Mouse (Mus musculus) left cerebral cortex, adult 9 months (tissue): ENCODE measurements around the gene Mcts2.
"Not testable (repeated sequence)": the region's sequence is repeated elsewhere in the genome, so short reads cannot be mapped to it uniquely, and the experiment has no call there.

Experiments used
- DNase-seq, 2 experiments: peaks; one replicate each; pipeline ENCODE4 v3.0.0; 2022; ENCODE audit warnings: low spot score in 2 of 2

Gene Mcts2

DNA sequence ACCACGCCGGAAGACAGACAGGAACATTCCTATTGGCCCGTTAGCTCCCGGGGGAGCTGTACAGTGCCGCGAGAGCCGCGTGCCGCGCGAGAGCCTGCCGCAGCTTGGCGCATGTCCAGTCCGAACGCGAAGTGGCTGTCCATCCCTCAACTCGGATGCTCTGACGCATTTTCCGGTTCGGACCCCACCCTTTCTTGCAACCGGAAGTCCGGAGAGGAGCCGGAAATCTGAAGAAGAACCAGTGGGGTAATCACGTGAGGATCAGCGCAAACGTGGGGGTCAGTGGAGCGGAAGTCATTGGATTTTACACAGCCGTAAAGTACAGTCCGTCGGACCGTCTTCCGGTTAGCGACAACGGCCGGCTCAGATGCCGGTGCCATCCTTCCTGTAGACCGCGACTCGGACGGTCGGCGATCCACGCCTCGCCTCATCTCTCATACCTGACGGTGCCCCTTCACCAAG lies at the start of gene Mcts2:
Gene Mcts2 (plus strand): TSS at position 230 of the 462 bp plus-strand sequence.
- DNase-seq = peak; percentile 93 to 95

DNA sequence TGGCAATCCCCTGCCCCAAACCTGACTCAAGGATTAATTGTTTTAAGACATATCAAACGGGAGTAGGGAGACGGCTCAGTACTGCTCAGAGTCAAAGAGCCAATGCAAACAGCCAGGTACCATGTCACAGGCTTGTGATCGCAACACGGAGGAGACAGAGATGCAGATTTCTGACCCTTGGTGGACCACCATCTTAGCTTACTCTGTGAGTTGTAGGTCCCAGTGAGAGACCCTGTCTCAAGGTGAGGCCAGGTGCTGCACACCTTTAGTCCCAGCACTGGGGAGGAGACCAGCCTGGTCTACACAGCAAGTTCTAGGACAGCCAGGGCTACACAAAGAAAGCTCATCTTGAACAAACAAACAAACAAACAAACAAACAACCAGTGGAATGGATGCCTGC lies 49.5 kb upstream of the Mcts2 start:
- no peak for DNase-seq

DNA sequence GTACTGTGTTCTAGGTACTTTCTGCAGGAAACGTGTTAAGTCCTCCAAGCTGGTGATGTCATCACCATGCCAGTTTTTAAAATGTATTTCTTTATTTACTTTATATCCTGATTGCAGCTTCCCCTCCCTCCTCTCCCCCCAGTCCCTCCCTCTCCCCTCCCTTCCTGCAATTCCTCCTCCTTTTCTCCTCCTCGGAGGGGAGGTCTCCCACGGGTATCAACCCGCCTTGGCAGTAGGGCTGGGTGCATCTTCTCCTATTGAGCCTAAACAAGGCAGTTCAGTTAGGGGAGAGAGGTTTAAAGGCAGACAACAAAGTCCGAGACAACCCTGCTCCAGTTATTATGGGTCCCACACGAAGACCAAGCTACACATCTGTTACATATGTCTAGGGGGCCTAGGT lies 48.0 kb upstream of the Mcts2 start:
- no peak for DNase-seq

DNA sequence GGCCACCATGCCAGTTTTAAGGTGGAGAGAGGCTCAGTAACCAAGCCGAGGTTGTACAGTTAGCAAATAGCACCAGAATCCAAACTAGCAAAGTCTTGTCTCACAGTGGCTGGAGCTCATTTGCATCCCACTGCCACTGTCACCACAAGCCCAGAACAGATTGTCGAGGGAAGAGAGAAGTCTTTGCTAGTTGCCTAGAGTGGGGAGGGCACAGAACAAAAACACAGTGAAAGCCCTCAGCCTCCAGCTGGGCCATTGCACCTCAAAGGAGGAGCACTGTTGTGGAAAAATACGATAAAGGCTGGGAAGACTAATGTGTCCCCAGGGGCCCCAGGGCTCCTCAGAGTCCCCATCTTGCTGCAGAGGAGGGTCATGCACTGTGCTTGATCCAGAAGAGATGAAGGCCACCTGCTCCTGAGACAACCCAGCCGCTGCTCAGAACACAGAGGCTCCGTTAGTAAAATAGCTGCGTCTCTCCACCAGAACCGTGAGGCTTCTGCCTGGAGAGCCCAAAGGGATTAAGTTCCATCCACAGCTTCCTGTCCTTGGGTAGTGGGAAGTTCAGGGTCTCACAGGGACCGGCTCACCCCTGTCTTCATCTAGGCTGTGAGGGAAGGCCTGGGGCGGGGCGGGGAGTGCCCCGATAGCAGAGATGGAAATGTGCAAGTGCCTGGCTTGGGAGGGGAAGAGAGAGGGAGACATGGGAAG lies 47.3 kb upstream of the Mcts2 start:
- no peak for DNase-seq

DNA sequence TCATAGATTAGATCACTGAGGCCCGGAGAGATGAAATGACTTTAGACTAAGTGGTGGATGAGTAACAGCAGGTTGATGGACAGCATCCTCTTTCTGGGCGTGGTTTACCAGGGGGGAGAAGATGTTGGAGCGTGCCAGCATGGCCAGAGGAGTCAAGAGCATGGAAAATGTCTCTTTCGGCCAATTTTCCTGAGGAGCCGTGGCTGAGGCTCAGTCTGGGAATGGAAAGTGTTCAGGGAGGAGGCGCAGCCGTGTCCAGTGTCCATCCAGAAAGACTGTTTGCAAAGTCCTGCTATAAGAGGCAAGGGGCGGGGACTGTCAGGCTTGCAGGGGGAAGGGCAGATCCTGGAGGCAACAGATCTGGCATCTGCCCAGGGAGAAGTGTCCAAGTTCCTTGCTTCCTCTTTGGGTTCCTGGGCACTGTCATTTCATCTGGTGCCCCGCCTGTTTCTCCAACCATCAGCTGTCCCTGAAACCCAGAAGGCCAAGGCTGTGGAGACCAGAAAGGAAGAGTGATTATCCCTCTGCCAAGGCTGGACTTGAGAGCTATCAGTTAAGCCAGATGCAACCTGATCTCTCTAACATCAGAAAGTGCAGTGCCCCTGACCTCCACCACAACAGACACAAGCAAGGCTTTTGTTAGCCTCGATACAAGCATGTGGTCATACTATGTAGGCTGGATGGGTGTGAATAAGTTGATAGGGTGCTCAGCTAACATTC lies 33.8 kb upstream of the Mcts2 start:
- no peak for DNase-seq

DNA sequence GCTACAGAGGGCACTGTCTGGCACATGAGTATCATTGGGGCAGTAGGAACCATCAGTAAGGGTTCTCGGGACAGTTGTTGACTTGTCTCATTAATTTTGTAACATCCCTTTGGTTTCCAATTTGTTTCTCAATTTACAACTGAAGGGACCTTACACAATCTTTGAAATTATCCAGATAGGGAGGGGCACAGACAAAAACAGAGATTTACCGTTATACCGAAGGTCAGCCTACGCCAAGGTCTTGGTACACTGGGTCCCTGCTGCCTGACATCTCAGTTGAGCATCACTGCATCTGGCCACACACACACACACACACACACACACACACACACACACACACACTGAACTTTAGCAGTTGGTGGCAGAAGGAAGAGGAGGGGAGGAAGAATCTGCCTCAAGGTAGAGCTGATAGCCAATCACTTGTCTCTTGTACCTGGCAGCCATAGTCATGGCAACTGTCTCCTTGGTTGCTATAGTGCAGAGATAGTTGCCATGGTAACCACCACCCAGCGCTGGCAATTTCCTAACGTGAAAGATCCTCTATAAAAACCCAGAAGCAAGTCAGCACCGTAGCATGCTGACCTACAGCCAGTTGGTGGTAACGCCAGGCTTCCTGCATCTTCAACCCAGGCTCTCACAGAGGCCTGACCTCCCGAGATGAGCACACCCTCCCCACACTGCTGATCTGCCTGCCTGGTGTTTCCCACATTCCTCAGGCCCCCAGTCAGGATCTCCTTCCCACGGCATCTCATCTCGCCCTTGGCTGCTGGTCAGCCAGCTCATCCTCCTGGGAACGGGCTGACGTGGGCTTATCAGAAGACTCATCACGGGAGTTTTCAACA lies 32.7 kb upstream of the Mcts2 start:
- peak; percentile 87 to 89 for DNase-seq

DNA sequence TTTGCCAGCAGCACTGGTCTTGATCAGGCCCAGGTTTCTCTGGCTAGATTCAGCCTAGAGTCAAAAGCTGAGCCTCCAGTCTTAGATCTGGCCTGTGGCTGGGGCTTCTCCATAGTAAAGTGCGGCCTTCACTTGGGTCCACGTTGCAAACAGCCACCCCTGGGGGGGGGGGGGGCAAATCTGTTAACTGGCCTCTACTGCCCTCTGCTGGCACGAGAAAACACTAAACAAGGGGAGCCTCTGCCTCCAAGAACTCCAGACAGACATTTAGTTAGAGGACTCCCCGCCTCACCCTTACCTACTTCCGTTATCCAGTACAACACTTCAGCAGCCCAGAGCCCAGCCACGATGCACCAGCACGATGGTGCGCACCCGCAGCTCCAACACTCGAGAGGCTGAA lies 29.4 kb upstream of the Mcts2 start:
- no peak for DNase-seq

DNA sequence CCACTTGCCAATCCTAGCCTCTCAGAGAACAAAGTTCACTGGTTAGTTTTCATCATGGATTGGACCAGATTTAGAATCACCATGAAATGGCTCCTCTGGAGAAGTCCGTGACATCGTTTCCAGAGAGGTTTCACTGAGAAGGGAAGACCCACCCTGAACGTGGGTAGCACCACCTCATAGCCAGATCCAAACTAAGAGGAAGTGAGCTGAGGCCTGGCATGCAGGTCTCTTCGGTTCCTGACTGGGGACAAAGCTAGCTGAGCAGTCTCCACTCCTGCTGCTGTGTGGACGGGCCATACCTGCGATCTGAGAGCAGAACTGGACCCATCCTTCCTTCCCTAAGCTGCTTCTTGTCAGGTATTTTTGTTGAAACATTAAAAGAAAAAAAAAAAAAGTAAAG lies 25.7 kb upstream of the Mcts2 start:
- DNase-seq = no peak

DNA sequence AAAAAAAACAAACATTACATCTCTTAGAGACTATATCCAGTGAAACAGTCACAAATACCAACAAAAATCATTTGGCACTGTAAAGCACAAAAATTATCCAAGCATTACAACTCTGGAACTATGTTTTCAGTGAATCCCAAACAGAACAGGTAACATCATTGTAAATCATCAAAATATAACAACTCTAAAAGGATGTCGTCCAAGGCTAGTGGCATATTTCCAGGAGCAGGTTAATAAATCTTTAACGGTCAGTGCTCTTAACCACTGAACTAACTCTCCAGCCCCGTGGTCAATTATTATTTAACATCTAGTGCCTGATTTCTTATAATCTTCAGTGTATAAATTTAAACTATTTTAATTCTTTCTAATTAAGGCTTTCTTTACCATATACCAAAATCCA lies 20.6 kb upstream of the Mcts2 start:
- not testable (repeated sequence) for DNase-seq

DNA sequence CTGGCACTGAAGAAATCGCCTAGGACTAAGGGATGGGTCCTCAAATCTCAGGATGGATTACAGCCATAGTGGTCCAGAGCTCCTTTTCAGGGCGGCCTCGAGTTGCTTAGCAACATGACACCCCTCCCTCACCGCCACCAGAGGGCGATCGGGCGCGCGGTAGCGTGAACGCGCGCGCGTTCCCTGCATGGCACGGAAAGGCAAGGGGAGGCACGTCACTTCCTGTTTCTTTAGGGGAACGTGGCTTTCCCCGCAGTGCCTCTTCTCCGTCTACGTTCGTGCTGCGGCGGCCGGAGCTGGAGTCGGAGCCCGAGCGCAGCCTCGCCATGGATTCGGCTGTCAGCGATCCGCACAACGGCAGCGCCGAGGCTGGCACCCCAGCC lies 17.6 kb upstream of the Mcts2 start, which contains the start of gene H13:
Gene H13 (plus strand): TSS at position 206 of the 383 bp plus-strand sequence.
- peak; percentile 80 to 90 for DNase-seq

DNA sequence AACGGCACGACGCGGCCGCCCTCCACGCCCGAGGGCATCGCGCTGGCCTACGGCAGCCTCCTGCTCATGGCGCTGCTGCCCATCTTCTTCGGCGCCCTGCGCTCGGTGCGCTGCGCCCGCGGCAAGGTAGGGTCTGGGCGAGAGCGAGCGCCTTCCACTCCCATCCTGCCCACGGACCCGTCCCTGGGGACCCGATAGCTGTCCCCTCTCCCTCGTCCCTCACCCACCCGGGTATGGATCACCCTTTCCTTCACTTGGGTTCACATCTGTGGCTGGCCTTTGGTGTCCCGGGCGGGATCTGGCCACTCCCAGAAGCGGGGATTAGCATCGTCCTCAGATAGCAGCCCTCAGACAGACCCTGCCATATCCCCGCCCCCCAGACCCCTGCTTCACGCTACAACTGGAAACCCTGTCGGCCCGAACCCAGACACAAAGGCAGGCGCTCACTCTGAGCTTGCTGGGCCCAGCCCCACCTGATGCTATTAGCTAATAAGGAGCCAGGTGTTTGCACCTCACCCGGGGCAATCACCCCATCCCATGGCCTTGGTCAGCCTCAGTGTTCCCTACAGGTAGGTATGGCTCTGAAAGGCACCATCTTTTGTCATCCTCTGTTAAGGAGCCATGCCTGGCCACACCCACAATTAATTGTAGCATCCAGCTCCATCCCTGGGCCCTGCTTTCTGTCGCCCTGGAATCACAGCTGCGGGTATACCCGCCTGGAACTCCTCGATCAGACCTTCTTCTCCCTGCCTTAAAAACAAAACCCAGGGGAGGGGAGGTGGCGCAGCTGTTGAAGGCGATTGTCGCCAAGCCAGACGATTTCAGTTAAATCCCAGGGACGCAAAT lies 17.0 kb upstream of the Mcts2 start:
- DNase-seq = no peak

DNA sequence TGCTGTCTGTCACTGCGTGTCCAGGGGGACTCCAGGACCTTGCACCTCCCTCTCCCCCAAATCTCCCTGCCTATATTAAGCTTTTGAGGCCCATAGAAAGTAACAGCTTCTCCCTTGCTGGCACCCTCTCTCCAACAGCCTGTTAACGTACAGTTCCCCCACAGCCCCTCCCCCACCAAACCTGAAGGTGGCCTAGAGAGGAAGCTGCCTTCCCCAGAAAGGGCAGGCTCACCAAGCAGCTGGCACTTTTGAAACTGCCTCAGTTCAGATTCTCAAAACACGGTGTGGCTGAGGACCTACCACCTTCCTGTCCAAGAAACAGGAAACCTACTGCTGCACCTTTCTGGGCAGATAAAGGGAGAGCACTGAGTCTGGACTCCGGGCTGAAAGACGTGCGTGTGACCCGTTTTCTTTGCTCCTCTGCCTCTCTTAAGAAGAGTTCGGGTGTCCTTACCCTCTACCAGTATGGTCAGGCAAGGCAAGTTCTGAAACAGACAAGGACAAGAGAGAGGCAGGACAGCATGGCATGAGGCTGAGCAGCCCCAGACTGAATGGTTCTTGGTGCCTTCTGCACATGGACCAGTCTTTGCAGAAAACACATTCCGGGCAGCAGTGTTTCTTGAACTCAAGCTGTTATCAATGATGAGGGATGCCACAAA lies 15.7 kb upstream of the Mcts2 start:
- peak in 1 of 2 experiments; percentile 16 for DNase-seq

DNA sequence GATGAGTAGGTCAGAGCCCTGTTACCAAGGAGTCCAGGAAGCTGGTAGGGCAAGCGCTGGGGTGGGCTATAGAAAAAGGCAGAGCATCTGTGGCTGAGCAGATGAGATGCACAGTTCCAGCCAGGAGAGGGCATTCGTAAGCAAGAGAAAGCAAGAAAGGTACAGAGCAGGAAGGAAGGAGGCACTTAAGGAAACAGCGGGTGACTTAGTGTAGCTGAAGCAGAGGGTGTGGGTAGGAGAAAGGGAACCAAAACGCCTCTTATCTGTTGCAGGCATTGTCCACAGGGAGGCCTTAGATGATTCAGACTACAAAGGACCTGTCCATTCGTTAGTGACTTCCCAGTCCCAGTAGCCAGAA lies 15.2 kb upstream of the Mcts2 start:
- peak in 1 of 2 experiments; percentile 65 for DNase-seq

DNA sequence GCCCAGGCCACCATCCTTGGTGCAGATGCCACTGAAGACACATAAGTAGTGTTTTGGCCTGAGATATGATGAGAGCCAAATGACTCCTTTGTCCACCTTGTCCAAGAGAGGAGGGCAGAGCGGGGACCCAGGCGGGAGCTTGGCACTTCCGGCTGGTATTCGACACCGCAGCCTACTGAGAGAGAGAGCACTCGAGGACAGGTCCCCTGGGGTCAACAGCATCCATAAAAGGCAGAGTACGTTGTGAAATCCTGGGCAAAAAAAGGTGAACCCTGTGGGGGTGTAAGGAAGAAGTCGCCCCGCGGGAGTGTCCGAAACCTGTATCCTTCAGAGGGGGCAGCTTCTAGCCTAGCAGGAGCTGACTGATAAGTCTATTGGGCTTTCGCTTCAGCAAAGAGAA lies 14.7 kb upstream of the Mcts2 start:
- no peak for DNase-seq

DNA sequence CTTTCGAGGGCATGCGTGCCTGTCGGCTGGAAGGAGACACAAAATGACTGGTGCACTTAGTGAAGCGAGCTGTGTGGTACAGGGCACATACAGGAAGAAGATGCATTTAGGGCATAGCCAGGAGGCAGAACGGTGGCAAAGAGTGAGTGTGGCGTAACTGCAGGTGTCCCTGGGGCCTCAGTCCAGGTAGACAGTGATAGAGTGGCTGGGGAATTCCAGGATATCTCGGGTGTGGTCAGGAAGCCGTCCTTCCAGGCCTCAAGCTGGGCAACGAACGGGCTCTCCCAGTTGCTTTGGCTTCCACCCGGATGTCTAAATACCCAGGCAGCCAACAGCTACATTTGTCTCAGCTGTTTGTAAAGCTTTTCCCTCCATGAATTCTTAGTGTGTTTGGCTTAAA lies 12.7 kb upstream of the Mcts2 start:
- no peak for DNase-seq

DNA sequence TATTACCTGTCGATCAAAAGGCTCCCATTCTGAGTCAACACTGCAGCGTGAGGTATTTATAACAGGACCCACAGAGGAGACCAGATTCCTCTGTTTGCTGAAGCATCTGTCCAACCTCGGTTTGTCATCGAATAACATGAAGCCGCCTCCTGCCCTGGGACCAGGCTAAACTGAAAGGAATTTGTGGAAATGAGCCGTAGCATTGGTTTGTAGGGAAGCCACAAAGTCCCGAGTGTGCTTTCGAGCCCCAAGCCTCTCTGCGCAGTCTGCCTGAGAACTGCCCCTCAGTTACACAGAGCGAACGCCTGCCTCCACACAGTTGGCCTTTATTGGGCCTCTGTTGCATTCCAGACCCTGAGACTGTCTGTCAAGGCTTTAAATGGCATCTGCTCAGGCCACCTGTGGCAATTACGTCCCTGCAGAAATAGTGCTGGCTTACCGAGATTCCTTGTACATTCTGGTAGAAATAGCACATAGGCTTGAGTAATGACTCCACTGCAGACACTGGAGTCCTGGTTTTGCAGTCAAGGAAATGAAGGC lies 11.5 kb upstream of the Mcts2 start:
- no peak for DNase-seq

DNA sequence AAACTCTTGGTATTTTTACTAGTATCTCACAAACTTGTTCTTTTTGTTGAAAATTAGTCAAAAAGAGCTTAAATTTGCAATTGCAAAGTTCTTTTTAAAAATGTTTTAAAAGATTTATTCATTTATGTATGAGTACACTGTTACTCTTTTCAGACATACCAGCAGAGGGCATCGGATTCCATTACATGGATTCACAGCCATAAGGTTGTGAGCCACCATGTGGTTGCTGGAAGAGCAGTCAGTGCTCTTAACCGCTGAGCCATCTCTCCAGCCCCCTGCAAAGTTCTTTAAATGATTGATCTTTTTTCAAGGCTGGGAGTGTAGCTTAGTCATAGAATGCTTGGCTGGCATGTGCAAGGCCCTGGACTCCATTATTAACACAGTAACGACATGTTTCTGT lies 8.5 kb upstream of the Mcts2 start:
- DNase-seq = no peak

DNA sequence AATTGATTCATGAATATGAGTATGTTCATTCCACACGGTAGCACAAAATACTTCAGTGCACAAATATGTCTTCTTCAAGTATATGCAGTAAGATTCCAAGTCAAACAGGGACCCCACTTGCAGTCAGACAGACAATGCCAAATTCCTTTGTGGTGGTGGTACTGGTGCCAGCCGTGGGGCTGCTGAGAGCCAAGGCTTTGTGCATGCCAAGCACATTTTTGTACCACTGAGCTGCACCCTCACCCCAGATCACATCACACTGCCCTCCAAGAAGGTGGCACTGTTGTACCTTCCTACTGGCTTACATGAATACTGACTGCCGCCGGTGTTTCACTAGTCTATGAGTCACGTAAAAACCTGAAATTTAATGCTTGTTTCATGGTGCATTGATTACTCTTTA lies 7.9 kb upstream of the Mcts2 start:
- DNase-seq = no peak

DNA sequence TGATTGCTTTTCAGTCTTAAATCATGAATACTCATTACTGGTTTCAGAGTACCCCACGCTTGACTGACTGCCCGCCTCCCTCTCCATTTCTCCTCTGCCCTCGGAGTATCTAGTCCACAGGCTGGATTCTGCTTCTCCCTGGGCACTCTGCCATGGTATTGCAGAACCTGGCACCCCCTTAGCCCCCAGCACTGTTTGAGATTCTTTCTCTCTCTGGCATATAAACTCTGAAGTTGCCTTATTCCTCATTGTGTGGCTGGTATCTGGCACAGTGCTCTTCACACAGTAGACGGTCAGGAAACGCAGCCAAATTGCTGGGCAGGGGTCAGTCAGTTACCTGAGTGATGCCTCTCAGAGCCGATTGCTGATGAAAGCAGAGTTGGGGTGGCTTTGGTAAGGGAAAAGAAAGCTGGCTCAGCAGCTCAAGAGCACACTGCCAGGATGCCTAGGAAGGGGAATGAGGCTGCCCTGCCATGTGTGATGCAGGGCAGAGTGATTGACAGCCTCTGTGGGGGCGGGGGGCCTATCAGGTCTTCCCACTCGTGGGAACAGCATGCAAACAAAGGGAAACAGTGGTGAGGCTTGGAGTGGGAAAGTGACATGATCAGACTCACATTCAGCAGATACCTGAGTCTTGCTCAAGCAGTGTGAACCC lies 7.0 kb upstream of the Mcts2 start:
- no peak for DNase-seq

DNA sequence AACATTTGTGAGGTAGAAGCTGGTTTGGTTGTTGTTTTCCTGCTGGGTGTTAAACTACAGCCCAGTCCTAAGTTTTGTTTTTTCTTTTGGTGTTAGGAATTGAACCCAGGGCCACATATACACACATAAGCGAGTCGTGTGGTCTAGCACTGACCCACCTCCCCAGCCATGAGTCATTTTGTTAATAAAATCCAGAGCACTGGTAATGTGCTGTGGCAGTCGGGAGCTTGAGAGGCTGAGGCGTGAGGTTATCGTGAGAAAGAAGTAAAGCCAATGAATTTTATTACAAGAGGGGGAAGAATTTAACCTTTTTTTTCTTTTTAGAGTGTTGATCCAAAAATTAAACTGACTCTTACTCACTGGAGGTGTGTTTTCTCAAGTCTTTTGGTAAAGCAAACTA lies 3.7 kb upstream of the Mcts2 start:
- no peak for DNase-seq
